In the genomic region with DNA sequence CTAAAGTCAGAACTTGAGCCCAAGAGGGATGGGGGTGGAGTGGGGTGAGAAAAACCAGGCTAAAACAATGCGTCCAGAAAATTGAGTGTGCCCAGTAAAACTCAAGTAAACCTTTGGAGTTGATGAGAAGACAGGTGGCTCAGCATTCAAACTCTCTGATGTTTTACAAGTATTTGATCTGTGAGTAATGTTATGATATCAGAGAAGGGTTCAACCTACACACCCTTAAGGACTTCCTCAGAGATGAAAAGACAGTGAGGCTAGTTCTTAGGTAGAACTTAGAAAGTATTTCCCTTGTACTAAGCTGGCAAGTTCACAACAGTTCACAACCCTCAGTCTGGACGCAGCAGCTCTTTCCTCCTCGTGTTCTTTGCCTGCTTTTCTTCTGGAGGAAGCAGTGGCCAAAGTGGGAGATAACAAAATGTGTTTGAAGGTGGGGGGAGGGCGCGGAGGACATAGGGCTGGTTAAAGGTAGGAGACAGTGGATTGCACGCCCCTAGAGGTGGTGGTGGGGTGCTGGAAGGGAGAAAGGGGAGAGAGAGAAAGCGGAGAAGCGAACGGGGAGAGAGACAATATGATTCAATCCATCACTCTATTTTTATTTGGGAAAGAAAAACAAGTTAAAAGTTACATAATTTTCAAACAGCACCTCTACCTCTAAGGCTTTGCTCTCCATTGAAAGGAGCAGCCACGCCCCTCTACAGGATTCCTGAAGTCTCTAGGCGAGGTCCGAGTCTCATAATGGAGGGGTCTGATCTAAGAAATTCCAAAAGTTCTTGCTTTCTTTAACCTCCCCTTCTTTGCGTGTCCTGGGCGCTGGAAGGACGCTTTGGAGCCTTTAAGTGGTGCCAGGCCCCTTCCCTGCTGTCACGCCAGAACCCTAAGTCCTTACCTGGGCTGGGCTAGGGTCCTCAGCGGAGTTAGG, we compare ENCODE assay signal across 8 mouse cellular contexts. TPM values are rescaled to one million over a fixed set of nuclear protein-coding genes. Genes with fewer than 3 reads are reported as not detected.
DNase-seq lines count a peak whose midpoint lies in the region; ATAC-seq and TF ChIP-seq lines count a peak whose summit lies in the region.

No protein-coding gene starts in this region.

- intact Hi-C loops in heart, postnatal 10 days (cut with DNase I): no loop called here

- H3K4me1 ChIP-seq in liver, embryonic 14.5 days (replicated peaks; ENCODE audit: control insufficient read depth in 2 of 2, insufficient read depth in 2 of 2, low read length in 1 of 2): peaks cover 6 to 18% of the 10 kb centered on the region in 2 experiments; a peak in 3 of 4 replicates

- no peak overlapping the region; the same call in 1 of the 2 replicates for H3K9ac ChIP-seq in liver, embryonic 14.5 days (replicated peaks)

- TF ChIP-seq CTCF in liver, embryonic 14.5 days (IDR thresholded peaks at IDR 0.05; ENCODE audit: low read depth): no peak

- H3K9me3 ChIP-seq in liver, embryonic 14.5 days (ENCODE audit: control insufficient read depth, low read length): no peaks in the 10 kb centered on the region

- H3K27me3 ChIP-seq in liver, embryonic 14.5 days (ENCODE audit: control insufficient read depth, insufficient read depth, low read length): no peaks in the 10 kb centered on the region

- peak; percentile 8 for DNase-seq in embryo, embryonic 10.5 days (ENCODE audit: low spot score)
- DNase-seq in embryo, embryonic 11 days: no peak
- peak; percentile 11 for DNase-seq in thymus, postnatal 0 days (ENCODE audit: low spot score)
- no peak for DNase-seq in thymus, postnatal 25 days
- DNase-seq in liver, embryonic 14.5 days (ENCODE audit: low read depth in 3 of 3, low spot score in 3 of 3): no peak
- no peak for DNase-seq in cerebellum, adult 11-12 months
- no peak for DNase-seq in heart, postnatal 10 days

- 15% methylated on average over 17 of the region's 17 CpGs for WGBS in liver, embryonic 14.5 days (ENCODE audit: insufficient replicate concordance)

- H3K36me3 ChIP-seq in liver, embryonic 14.5 days (replicated peaks; ENCODE audit: control insufficient read depth, insufficient read depth, low read depth): no peaks in the 10 kb centered on the region

- no peak for ATAC-seq in liver, embryonic 14.5 days (ENCODE audit: insufficient read depth)
- ATAC-seq in inflammation-experienced regulatory T-cells, adult 6 months: no peak

- no peak overlapping the region for H3K27ac ChIP-seq in liver, embryonic 14.5 days

- H3K4me3 ChIP-seq in liver, embryonic 14.5 days (ENCODE audit: insufficient read depth in 1 of 2, low read depth in 2 of 2, low read length in 2 of 2): peak overlapping the region; percentile 7 to 36; a peak in 3 of 4 replicates

- H3K4me2 ChIP-seq in liver, embryonic 14.5 days (ENCODE audit: low read depth): peak overlapping the region; percentile 60

- no peak for TF ChIP-seq EP300 in liver, embryonic 14.5 days (IDR thresholded peaks at IDR 0.05; ENCODE audit: low read depth)

RNA-seq across cellular contexts. Expression of a gene that starts 0.6 kb away (rescaled TPM):
- polyA plus RNA-seq in thymus, postnatal 0 days (2015; fragmentation: Nextera tagmentation; extraction: Ambion mirVana): 0.28 and 0.34 TPM in 2 replicates
- polyA plus RNA-seq in liver, embryonic 14.5 days (2012; rRNA removed): 0.14 and 0.20 TPM in 2 replicates
- polyA plus RNA-seq in liver, embryonic 14.5 days (2014; fragmentation: Nextera tagmentation; extraction: Ambion mirVana): 0.23 TPM in 2 replicates
- polyA plus RNA-seq in inflammation-experienced regulatory T-cells, adult 6 months (2017; shearing (Covaris generic)): not detected
- total RNA-seq in heart, postnatal 10 days (2021): not detected

RNA-seq across cellular contexts. Expression of a gene that starts 40.2 kb away (rescaled TPM):
- 0.10 and 0.17 TPM in 2 replicates for polyA plus RNA-seq in thymus, postnatal 0 days (2015; fragmentation: Nextera tagmentation; extraction: Ambion mirVana)
- polyA plus RNA-seq in liver, embryonic 14.5 days (2012; rRNA removed): 0.18 and 0.26 TPM in 2 replicates
- 0.08 and 0.15 TPM in 2 replicates for polyA plus RNA-seq in liver, embryonic 14.5 days (2014; fragmentation: Nextera tagmentation; extraction: Ambion mirVana)
- polyA plus RNA-seq in inflammation-experienced regulatory T-cells, adult 6 months (2017; shearing (Covaris generic)): not detected
- total RNA-seq in heart, postnatal 10 days (2021): not detected

RNA-seq across cellular contexts. Expression of a gene that starts 43.1 kb away (rescaled TPM):
- polyA plus RNA-seq in thymus, postnatal 0 days (2015; fragmentation: Nextera tagmentation; extraction: Ambion mirVana): 0.95 and 0.96 TPM in 2 replicates
- 0.57 and 0.93 TPM in 2 replicates for polyA plus RNA-seq in liver, embryonic 14.5 days (2012; rRNA removed)
- polyA plus RNA-seq in liver, embryonic 14.5 days (2014; fragmentation: Nextera tagmentation; extraction: Ambion mirVana): 2.4 and 2.8 TPM in 2 replicates
- under 1 TPM in 1 of 3 experiments, not detected in 2; 0.23 TPM for polyA plus RNA-seq in inflammation-experienced regulatory T-cells, adult 6 months (2017; shearing (Covaris generic))
- under 1 TPM; 0.10 to 0.14 TPM for total RNA-seq in heart, postnatal 10 days (2021)

Comparison
In these comparisons a context has a peak if more than half of its experiments do, and no peak if none do; other contexts are left out.
1. DNase-seq: peak in embryo, embryonic 10.5 days (single experiment) and thymus, postnatal 0 days (single experiment); none in embryo, embryonic 11 days (single experiment), thymus, postnatal 25 days (single experiment), liver, embryonic 14.5 days (0 of 3), cerebellum, adult 11-12 months (single experiment) and heart, postnatal 10 days (0 of 2).